Mouse (Mus musculus): ENCODE measurements at regions not wholly inside any gene's neighbourhood (a gene's known extent, or its start where the extent isn't known, plus 50 kb on each side); places are given as distances from the start of the nearest gene placed in this dataset.

DNA sequence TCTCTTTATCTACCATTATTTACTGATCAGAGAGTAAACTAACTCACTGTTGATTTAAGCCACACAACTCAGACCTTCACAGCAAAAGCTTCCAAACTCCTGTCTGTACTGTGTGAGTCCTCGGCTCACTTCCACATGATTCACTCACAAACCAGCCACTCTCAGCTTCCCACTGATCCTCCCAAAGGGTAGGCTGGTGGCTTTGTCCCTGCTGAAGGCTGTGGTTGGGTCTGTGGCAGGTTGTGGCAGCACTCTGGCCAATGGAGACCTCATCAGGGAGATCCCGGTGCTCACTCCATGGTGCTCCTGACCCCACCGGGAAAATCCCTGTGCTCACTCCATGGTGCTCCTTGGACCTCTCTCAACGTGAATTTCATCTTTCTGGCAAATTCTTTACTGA is 170.1 kb downstream of the Gas1 start:
- WGBS = 53% methylated on average over 4 of the region's 4 CpGs
- TF ChIP-seq POLR2A (IDR thresholded peaks at IDR 0.05; ENCODE audit: low read depth, low read length) = no peak
- no peak for TF ChIP-seq CTCF (conservative IDR thresholded peaks at IDR 0.05; ENCODE audit: insufficient read depth, insufficient read length, low read depth, low read length)
- H3K36me3 ChIP-seq (ENCODE audit: control insufficient read depth, insufficient read depth, low read length) = no peaks in the 10 kb centered on the region
- peaks cover 13% of the 10 kb centered on the region; the same call in 1 of the 2 replicates for H3K4me1 ChIP-seq (ENCODE audit: control insufficient read depth, insufficient read depth, low read length)
- H3K4me3 ChIP-seq (ENCODE audit: insufficient read depth, low read depth, low read length) = no peak overlapping the region
- H3K27me3 ChIP-seq (replicated peaks; ENCODE audit: control insufficient read depth, insufficient read depth, low read length) = no peaks in the 10 kb centered on the region
- DNase-seq = no peak
- H3K27ac ChIP-seq (ENCODE audit: insufficient read depth, low read depth, low read length) = no peak overlapping the region

DNA sequence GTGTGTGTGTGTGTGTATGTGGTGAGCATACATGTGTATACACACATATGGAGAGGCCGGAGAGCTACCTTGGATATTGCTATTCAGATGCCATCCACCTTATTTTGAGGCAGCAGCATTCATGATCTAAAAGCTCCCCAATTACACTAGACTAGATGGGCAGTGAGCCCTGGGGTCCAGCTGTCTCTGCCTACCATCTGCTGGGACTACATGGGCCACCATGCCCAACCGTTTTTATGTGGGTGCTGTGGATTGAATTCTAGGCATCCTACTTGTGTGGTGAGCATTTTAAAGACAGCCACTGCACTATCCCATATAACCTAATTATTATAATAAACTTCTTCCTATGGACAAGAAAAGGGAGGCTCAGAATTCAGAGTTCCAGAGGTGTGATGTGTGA is 172.6 kb downstream of the Gas1 start:
- no peak for TF ChIP-seq POLR2A (IDR thresholded peaks at IDR 0.05; ENCODE audit: low read depth, low read length)
- no peak for TF ChIP-seq CTCF (conservative IDR thresholded peaks at IDR 0.05; ENCODE audit: insufficient read depth, insufficient read length, low read depth, low read length)
- H3K4me3 ChIP-seq (ENCODE audit: insufficient read depth, low read depth, low read length) = no peak overlapping the region
- no peak overlapping the region for H3K27ac ChIP-seq (ENCODE audit: insufficient read depth, low read depth, low read length)
- no peaks in the 10 kb centered on the region for H3K36me3 ChIP-seq (ENCODE audit: control insufficient read depth, insufficient read depth, low read length)
- 91% methylated on average over 2 of the region's 2 CpGs for WGBS
- H3K4me1 ChIP-seq (ENCODE audit: control insufficient read depth, insufficient read depth, low read length) = peaks cover 13% of the 10 kb centered on the region; the same call in 1 of the 2 replicates
- no peak for DNase-seq
- no peaks in the 10 kb centered on the region for H3K27me3 ChIP-seq (replicated peaks; ENCODE audit: control insufficient read depth, insufficient read depth, low read length)

GRCm38 (mm10) chr13:60002098-60002497 is 175.1 kb downstream of the Gas1 start:
- Histone ChIP-seq H3K4me1 (ENCODE audit: control insufficient read depth, insufficient read depth, low read length) (no peaks in the 10 kb centered on the region; the same call in 1 of the 2 replicates), H3K36me3 (ENCODE audit: control insufficient read depth, insufficient read depth, low read length) (no peaks in the 10 kb centered on the region), H3K27ac (ENCODE audit: insufficient read depth, low read depth, low read length) (no peak overlapping the region), H3K27me3 (replicated peaks; ENCODE audit: control insufficient read depth, insufficient read depth, low read length) (no peaks in the 10 kb centered on the region), H3K4me3 (ENCODE audit: insufficient read depth, low read depth, low read length) (no peak overlapping the region)
- TF ChIP-seq POLR2A (IDR thresholded peaks at IDR 0.05; ENCODE audit: low read depth, low read length) (no peak), CTCF (conservative IDR thresholded peaks at IDR 0.05; ENCODE audit: insufficient read depth, insufficient read length, low read depth, low read length) (no peak)
- WGBS = 94% methylated on average over 8 of the region's 8 CpGs
- DNase-seq = no peak

- H3K27ac ChIP-seq (ENCODE audit: insufficient read depth, low read depth, low read length) = no peak overlapping the region
- no peaks in the 10 kb centered on the region for H3K27me3 ChIP-seq (replicated peaks; ENCODE audit: control insufficient read depth, insufficient read depth, low read length)
- H3K4me3 ChIP-seq (ENCODE audit: insufficient read depth, low read depth, low read length) = no peak overlapping the region
- H3K4me1 ChIP-seq (ENCODE audit: control insufficient read depth, insufficient read depth, low read length) = no peaks in the 10 kb centered on the region
- no peak for DNase-seq
- H3K36me3 ChIP-seq (ENCODE audit: control insufficient read depth, insufficient read depth, low read length) = no peaks in the 10 kb centered on the region
- 81% methylated on average over 4 of the region's 4 CpGs for WGBS
- TF ChIP-seq POLR2A (IDR thresholded peaks at IDR 0.05; ENCODE audit: low read depth, low read length) = no peak
- TF ChIP-seq CTCF (conservative IDR thresholded peaks at IDR 0.05; ENCODE audit: insufficient read depth, insufficient read length, low read depth, low read length) = no peak
These were observed 175.5 kb downstream of the Gas1 start for GRCm38 (mm10) chr13:60001637-60002036.

GRCm38 (mm10) chr13:60000618-60001347 is 176.4 kb downstream of the Gas1 start:
- no peak for DNase-seq
- Histone ChIP-seq H3K36me3 (ENCODE audit: control insufficient read depth, insufficient read depth, low read length) (no peaks in the 10 kb centered on the region), H3K4me3 (ENCODE audit: insufficient read depth, low read depth, low read length) (no peak overlapping the region), H3K4me1 (ENCODE audit: control insufficient read depth, insufficient read depth, low read length) (no peaks in the 10 kb centered on the region), H3K27me3 (replicated peaks; ENCODE audit: control insufficient read depth, insufficient read depth, low read length) (no peaks in the 10 kb centered on the region), H3K27ac (ENCODE audit: insufficient read depth, low read depth, low read length) (no peak overlapping the region)
- TF ChIP-seq CTCF (conservative IDR thresholded peaks at IDR 0.05; ENCODE audit: insufficient read depth, insufficient read length, low read depth, low read length) (no peak), POLR2A (IDR thresholded peaks at IDR 0.05; ENCODE audit: low read depth, low read length) (no peak)
- WGBS = 69% methylated on average over 8 of the region's 8 CpGs

DNA sequence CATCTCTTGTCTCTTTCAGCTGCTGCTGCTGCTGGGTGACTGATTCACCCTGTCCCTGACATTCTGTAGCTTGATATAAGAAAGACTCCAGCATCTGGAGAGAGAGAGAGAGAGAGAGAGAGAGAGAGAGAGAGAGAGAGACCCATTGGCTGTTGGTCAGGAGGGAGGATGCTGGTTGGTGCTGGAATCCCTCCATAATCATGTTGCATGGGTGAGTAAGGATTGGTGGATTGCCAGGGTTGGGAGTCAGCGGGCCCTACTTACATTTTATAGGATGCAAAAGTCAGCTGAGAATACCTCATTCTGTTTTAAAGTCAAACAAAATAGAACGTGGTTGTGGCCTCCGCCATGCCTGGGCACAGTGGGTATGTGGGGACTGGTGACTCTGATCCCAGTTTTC is 174.5 kb upstream of the Tut7 start:
- Histone ChIP-seq H3K4me3 (ENCODE audit: insufficient read depth, low read depth, low read length) (no peak overlapping the region), H3K36me3 (ENCODE audit: control insufficient read depth, insufficient read depth, low read length) (no peaks in the 10 kb centered on the region), H3K27me3 (replicated peaks; ENCODE audit: control insufficient read depth, insufficient read depth, low read length) (no peaks in the 10 kb centered on the region), H3K4me1 (ENCODE audit: control insufficient read depth, insufficient read depth, low read length) (no peaks in the 10 kb centered on the region), H3K27ac (ENCODE audit: insufficient read depth, low read depth, low read length) (no peak overlapping the region)
- 90% methylated on average over 3 of the region's 3 CpGs for WGBS
- DNase-seq = no peak
- no peak for TF ChIP-seq POLR2A (IDR thresholded peaks at IDR 0.05; ENCODE audit: low read depth, low read length)
- TF ChIP-seq CTCF (conservative IDR thresholded peaks at IDR 0.05; ENCODE audit: insufficient read depth, insufficient read length, low read depth, low read length) = no peak

DNA sequence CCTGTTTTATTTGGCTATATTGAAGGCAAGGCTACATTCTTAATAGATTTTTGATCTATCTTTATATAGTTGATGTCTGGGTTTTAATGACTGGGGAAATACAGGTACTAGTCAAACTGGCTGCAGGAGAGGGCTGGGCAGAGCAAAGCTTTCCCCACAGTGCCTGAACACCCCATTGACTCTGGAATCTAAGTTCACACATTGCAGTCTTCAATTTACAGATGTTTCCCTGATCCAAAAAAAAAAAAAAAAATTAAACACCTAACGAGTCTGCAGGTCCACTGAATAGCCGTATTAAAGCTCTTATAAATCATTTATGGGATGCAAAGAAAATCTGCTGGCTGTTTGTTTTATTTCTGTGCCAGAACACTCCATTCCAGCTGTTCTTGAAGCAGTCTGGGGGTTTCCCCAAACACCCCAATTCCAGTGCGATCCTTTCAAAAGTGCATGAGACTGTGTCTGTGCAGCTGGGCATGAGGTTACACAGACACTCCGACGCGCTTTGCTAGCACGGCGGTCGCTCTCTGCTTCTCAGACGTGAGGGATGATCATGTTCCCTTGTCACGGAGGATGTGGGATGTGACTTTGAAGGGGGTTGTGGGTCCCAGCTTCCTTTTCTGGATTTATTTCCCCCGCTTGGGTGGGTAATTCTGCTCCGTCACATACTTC is 173.3 kb upstream of the Tut7 start:
- no peak for DNase-seq
- WGBS = 46% methylated on average over 13 of the region's 13 CpGs
- H3K4me3 ChIP-seq (ENCODE audit: insufficient read depth, low read depth, low read length) = no peak overlapping the region
- H3K36me3 ChIP-seq (ENCODE audit: control insufficient read depth, insufficient read depth, low read length) = no peaks in the 10 kb centered on the region
- TF ChIP-seq POLR2A (IDR thresholded peaks at IDR 0.05; ENCODE audit: low read depth, low read length) (no peak), CTCF (conservative IDR thresholded peaks at IDR 0.05; ENCODE audit: insufficient read depth, insufficient read length, low read depth, low read length) (no peak)
- no peak overlapping the region for H3K27ac ChIP-seq (ENCODE audit: insufficient read depth, low read depth, low read length)
- no peaks in the 10 kb centered on the region for H3K27me3 ChIP-seq (replicated peaks; ENCODE audit: control insufficient read depth, insufficient read depth, low read length)
- no peaks in the 10 kb centered on the region for H3K4me1 ChIP-seq (ENCODE audit: control insufficient read depth, insufficient read depth, low read length)
